Mouse (Mus musculus) testis, postnatal 10 days (tissue): ENCODE results near the gene Tuba3b.

Experiments
- DNase-seq: peaks from one replicate; pipeline ENCODE4 v3.0.0; 2021; ENCODE audit warnings: low spot score

Tuba3b gene

DNA sequence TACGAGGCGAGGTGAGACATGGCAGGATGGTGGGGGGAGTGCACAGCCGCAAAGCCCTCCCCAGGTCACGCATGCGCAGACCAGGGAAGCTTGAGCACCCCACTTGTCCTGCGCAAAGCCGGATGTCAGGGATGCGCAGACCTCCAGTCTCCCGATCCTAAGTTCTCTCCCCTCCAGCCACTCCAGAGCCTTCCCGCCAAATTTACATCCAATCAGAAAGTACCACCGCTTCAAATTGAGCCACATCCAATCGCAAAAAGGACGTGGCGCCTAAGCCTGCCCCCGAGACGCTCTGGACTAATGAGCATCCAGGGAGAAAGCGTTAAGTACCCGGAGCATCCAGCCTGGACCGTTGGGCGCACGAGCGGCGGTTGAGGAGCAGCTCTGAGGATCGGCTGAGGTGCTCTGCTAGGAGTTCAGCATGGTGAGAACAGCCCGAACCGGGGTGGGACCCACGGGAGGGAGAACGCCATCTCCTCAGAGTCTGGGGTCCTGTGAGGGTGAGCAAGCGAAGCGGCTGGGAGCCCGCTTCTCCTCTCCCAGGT lies at the start of gene Tuba3b:
Gene Tuba3b (plus strand): TSS at position 92 of the 545 bp plus-strand sequence.
- DNase-seq = peak; percentile 49

DNA sequence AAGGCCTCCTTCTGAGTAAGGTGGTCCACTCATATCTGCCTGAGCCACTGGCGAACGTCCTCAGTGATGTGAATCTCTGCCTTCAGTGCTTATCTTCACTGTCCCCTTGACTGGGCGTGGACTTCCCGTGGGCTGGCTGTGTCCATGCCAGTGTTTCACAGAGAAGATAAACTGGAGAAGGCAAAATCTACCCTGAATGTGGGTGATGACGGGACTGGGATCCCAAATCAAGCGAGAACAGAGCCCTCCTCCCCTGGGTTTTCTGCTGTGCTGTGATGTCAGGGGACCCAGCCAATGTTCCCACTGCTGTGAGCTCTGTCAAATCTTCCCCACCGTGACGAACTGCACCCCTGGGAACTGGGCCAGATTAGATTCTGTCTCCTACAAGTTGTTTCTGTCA lies 48.3 kb upstream of the Tuba3b start:
- DNase-seq = no peak

DNA sequence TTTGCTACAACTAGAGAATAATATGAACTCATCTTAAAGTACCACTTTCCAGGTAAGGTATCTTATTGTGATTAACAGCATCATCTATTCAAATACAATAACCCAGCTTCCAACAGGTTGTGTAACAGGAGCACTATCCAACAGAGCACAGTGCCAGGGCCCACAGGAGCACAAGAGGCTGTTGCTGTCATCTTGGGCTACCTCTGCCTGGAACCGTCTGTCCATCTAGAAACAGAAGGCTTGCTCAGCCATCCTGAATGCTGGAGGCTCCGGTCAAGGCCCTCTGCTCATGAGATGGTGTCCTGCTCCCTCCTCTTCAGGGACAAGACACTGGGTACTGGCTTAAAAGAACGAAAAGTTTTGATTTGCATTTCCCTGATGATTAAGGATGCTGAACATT lies 47.7 kb upstream of the Tuba3b start:
- DNase-seq = no peak

DNA sequence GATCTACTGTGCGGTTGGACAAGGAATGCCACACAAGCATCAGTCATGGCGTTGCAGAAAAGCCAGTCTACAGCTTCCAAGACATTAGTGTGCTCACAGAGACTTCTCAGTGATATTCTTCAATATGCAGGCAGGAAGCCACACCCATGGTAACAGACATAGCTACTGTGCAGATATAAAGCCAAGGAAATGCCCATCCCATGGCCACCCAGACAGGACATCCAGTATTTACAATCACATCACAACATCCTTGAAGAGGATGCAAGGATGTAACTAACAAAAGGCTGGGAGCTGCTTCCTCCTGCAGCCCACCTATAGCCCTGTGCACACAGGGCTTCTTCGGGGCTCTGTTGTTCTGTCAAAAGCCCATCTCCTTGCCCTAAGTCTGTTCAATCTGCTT lies 46.9 kb upstream of the Tuba3b start:
- no peak for DNase-seq

DNA sequence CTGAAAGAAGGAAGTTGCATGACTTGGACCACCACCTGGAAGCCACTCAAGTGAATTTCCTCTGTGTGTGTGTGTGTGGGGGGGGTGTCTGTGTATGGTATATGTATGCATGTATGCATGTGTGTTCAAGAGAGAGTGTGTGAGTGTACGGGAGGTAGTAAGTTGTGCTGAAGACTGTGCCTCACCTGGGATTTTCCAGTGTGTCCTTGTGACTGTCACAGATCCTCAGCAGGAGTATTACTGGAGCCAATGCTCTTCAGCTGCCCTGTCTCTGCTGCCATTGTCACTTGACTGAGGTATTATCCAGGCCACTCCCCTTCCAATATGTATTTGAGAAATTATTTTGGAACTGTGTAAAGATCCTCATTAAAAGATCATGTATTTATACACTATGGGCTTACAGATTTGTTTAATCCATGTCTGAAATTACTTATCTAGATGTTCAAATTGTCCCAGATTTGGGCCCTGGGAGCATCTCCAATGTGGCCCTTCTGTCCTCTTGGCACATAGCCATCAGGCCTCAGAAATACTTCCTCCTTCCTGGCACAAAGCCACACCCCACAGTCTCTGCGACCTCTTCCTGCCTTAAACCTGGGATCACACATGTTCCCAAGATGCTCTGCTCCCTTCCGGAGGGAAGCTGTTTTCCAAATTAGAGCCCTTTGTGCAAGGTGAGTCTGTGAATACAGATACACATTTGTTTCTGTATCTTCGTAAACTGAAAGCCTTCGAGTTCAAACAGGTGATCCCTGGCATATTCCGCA lies 42.1 kb upstream of the Tuba3b start:
- DNase-seq = no peak

DNA sequence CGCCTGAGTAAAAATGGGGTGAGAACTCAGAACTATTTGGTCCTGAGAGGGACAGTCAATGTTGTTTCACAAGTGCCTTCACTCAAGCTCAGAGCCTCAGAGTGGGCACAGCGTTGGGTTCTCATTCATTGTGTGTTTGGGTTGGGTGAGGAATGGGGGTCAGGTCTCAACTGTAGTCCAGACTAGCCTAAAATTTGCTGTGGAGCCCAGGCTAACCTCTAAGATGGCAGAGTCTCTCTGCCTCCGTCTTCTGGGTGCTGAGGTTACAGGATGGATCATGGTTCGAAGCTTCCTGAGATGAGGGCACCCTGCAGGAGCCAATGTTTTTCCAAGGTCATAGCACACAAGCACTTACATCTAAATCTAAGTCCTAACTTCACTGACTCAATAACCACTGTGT lies 38.8 kb upstream of the Tuba3b start:
- DNase-seq = no peak

DNA sequence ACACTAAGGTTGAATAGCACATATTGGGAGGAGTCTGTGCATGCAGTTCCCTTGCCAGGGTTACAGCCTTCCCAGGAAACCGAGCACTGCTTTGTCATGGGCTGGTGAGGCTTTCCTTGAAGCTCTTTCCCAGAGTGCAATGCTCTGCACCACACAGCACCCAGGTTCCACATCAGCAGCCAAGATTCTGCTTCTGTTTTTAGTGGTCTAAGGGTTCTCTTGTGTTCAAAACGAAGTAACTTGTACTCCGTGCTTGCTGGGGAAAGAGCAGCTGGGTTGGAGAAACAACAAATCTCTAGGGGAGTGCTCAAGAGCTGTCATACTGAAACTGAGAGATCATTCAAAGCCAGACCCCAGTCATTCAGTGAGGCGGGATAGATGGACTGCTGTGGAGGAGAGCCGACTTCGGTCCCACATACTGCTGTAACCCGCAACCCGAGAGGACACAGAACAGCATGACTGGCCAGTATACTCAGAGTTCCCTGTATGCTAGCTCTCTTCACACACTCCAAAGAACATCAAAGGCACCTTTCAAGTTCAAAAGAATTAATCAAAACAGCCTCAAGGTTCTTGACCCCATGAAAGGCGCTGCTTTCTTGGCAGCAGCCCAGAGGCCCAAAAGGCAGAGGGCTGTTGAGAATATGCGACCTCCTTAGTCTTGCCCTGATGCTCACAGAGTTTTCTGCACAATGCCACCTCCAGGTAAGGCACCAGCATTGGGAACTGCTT lies 36.9 kb upstream of the Tuba3b start:
- no peak for DNase-seq

DNA sequence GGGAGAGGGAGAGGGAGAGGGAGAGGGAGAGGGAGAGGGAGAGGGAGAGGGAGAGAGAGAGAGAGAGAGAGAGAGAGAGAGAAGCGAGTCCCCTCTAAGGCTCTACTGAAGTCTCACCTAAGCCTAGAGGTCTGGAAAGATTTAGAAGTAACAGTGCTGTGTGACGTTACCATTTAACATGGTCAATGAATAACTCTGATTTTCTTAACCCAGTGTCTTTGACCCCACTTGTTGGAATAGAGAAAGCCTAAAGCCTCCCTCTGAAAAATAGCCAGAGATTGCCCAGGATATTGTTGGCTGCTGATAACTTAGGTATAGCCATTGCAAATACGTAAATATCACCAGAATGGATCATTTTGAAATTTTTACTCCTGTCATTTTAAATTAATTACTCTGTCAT lies 35.8 kb upstream of the Tuba3b start:
- DNase-seq = no peak

DNA sequence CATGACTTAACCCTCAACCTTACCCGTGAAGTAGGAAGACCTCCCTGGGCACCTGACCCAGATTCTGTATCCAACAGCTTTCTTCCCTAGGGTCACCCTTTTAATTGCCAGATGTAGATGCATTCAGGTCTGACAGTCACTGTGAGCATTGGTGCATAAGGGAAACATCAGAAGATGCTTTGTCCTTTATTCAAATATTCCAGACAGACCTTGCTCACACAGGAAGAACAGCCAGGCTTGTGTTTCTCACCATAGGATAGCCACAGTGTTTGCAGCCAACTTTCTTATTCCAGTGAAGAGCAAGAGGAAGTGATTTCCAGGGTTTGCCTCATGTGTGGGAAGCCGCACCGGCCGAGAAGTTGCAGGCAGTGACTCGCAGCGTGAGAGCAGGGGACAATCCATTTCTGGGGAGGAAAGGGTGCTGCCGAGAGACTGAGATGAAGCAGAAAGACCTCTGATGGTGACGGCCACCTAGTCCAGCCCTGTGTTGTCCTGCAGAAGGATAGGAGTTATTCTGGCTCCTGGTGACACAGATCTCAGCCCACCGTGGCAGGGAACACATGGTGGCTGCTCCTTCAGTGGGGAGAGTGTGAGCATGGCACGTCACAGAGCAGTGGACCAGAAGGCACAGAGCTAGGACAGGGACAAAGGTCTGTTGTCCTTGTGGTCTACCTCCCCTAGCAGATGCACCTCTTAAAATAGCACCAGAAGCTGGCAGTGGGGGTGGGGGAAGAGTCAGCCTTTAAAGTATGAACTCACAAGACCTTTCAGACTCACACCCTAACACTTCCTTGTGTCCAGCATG lies 34.0 kb upstream of the Tuba3b start:
- DNase-seq = peak; percentile 28

DNA sequence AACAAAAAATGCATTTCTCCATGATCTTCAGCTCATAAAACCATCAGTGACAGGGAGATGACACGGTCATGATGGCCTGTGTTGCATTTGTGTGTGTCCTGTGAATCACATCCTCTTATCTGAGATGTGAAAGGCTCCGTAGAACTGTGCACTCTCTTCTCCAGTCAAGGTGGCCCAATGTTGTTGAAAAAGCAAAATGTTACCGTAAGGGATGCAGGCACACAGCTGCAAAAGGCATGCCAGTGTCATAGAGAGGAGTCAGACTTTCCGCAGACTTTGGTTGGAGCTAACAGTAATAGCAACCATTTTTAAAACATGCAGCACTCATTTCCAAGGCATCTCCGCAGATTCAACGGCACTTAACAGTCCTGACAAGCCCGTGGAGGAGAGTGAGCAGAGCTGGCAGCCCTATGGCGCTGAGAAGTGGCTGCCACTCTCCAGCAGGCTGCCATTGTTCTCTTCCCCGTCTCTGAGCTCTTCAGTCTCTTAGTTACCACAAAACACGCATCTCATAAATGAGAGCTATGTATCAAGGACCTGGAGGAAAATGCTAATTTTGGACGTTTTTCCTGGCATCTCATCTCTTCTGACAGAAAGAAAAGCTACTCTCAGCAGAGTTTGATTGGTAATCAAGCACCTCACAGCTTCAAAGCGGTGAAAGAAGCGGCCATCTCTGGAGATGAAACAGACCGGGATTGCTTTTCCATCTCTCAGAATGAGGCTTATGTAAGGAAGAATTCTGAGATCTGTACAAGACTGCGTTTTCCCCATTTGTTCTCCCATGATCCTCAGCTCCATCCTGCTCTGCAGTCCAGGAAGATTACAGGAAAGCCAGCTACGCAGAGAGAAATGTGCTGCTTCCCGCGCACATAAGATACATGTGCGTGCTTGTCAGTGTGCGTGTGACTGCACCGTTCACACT lies 30.2 kb upstream of the Tuba3b start:
- peak; percentile 17 for DNase-seq

DNA sequence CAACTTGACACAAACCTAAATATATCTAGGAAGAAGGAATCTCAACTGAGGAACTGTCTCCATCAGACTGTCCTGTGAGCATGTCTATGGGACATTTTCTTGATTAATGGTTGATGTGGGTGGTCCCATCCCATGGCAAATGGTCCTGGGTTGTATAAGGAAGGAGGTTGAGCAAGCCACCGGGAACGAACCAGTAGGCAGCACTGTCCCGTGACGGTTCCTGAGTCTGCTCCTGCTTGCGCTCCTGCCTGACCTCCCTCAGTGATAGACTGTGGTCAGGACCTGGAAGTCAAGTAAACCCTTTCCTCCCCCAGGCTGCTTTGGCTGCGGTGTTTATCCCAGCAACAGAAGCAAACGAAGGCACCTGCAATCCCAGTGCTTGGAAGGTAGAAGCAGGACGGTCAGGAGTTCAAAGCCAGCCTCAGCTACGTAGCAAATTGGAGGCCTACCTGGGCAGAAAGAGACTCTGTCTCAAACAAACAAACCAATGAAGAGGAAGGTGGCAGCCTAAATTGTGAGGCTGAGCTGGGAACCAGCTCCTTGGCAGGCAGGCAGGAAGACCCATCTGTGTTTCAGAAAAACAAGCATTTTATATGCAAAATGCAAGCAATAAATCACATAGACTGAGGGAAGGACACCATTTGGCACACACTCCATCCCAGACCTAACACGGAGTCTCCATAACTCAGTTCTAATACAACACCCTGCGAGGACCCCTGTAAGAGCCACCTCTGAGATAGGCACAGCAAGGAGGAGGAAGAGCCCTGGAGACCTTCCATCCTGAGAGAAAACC lies 24.9 kb upstream of the Tuba3b start:
- no peak for DNase-seq

DNA sequence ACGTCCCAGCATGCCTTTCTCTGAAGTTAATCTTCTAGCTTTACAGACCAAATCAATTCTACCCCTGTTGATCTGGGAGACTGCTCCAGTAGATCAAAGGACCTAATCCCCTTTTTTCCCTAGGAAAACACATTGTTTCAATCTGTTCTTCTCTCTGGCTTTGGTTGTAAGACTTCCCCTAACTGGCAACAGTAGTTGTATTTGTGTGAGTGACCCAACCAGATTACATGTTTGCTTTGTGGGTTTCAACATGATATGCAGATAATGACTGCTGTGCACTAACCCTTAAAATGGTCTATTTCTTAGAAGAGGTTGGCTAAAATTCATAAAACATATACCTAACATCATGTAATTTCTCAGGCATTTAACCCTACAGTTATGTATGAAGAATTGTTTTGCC lies 24.0 kb upstream of the Tuba3b start:
- no peak for DNase-seq

DNA sequence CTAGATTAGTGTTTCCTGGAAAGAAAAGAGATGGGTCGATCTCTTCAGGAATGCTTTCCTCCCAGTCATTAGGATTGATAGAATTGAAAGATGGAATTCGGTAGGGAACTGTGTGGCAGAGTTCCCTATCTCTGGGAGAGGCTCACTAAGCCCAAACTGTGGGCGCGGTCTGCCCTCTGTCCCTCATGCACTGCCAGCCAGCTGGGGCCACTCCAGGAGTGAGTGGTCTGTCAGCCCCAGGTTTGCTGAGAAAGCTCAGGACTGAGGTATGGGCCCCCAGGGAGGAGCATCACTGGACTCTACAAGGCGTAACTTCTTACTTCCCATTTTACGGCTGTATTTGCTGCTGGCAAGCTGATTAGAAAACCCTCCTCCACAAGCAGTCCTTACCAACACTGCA lies 23.5 kb upstream of the Tuba3b start:
- no peak for DNase-seq

DNA sequence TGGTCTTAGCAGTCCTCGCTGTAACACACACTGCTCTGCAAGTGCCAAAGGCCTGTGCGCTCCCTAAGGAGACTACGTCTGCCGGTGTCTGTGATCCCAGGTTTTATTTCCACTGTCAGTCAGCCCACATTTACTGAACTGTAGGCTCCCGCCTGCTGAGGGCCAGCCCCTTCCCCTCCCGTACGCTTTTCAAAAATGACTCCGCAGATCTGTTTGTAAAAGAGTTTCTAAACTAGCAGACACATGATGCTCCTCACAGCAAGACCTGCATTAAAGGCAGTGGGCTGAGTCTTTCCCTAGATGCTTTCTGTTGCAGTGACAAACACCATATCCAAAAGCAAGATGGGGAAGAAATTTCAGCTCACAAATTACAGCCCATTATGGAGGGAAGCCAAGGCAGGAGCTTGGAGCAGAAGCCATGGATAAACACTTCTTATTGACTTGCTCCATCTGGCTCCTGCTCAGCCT lies 23.0 kb upstream of the Tuba3b start:
- DNase-seq = no peak

DNA sequence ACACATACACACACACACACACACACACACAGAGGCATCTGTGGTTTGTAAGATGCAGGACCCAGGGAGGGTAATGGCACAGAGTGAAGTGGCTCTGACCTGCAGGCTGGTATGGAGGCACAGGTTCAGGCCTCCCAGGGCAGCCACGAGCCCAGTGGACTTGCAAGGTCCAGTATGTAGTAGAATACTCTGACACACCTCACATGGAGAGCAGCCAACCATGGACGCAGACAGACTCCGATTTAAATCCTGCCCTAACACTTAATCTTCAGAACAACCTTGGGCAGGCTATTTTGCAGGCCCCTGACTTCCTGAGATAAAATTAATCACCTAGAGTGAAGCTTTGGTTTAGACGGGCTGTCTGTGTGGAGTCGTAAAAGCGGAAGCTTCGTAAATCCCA lies 21.6 kb upstream of the Tuba3b start:
- no peak for DNase-seq

DNA sequence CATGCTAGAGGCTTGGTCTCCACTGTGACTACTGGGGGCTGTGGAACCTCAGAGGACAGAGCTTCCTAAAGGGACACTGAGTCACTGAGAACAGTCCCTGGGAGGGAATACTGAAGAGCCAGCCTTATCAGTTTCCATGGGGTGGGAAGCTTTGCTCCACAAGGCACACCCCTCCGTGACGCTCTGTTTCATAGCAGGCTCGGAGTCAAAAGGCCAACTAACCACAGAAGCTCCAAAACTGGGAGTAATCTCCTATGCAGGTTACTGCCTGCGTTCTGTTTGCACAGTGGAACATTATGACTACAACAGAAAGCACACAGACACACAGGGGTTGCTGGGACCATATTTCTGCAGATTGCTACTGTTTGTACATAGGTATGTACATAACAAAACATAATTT lies 19.7 kb upstream of the Tuba3b start:
- DNase-seq = no peak

DNA sequence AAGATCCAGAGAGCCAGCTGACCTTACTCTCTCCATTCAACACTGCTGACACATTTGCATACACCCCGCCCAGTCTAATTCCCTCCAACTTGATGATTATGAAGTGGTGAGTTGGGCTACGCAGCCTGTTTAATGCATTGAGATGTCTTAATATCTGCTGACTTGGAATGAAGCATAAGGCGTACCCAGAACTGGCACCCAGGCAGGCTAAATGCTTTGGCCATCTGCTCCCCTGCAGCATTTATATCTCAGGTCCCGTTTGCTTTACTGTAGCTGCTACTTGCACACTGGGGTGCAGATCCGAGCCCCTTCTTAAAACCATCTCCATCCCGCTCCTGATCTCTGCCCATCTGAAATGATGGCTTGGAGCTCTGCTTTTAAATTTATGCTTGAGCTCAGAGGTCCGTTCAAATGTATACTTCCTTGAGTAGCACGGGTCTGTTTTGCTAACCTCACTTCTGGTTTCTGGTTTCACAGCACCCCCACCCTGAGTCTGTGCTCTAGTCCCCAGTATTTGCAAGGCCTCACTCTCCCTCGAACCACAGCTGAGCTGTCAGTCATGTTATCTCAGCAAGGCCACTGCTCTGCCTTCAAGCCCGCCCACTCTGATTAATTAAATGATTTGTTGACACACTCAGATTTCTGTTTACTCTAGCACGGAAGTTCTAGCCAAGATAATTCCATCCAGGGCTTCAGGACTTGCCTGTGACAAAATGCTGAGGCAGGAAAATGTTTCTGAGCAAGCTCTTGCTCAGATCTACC lies 16.6 kb upstream of the Tuba3b start:
- DNase-seq = no peak

DNA sequence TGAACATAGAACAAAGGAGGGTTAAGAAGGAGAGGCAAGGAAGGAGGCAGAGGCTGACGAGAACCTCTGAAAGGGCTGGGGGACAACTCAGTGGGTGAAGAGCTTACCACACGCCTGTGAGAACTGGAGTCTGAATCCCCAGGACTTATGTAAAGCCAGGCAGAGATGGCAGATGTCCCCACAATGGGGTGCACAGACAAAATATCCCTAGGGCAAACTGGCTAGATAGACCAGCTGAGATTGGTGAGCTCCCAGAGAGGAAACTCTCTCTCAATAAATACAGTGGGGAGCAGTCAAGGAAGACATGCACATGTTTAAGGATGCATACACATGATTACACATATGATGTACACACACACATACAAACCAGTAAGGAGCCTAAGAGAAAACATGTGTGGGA lies 11.4 kb upstream of the Tuba3b start:
- DNase-seq = no peak

DNA sequence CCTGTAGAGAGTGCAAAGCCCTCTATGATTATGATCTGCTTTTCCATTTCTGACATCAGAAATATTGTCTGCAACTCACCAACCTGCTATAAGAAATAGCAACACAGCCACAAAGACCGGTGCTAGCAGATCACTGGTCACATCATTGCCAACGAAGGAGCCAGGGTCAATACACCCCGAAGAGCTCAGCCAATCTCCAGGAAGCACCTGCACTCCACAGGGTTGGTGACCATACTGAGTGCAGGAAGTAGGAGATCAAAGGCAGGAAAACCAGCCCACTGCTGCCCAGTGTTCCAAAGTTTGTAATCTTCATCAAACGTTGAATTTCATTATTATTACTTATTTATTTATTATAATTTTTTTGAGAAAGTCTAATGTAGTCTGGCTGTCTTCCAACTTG lies 10.9 kb upstream of the Tuba3b start:
- no peak for DNase-seq

DNA sequence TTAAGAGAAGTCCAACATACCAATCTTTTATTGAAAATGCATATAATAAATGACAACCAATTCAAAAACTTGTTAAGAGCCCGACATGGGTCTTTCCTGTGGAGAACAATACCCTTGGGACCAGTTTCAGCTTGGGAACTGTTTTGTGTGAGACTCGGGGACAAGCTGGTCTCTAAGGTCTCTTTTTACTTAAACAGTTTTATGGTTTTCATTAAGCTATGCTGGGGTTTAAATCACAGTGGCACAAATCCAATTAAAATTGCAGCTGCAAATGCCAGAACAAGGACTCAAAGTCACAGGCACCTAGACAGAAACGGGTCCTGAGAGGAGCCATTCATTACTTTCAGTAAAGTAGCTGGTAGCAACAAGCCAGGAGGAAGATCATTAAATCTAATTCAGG lies 10.4 kb upstream of the Tuba3b start:
- no peak for DNase-seq
